Mouse (Mus musculus) hindlimb bud, embryonic 11.5 days (tissue): ENCODE measurements around the gene Cacnb3.

Experiments used
- DNase-seq: peaks from one replicate; pipeline ENCODE4 v3.0.0-alpha.2; 2012; ENCODE audit warnings: low read depth, low spot score; ENCODE audit errors: extremely low spot score

Gene Cacnb3

GRCm38 (mm10) chr15:98674994-98675545 lies 44.4 kb downstream of the Cacnb3 start:
- DNase-seq = no peak

GRCm38 (mm10) chr15:98675634-98676250 lies 45.1 kb downstream of the Cacnb3 start:
- no peak for DNase-seq

DNA sequence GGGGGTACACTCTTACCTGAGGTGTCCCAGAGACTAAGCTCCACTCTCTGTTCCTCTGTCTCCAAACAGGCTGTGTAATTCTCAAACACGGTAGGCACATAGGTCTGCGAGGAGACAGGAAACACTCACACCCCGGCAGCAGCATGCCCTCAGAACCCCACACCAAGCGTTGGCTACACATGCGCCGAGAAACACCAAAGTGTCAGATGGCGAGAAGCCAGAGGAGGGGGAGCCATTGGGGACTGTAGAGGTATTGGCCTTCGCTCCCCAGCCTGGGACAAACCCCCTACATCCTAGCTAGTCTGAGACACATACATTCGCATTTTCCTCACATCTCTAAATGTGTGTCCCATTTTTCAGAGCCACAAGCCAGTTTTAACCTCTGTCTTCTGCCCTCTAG lies 45.8 kb downstream of the Cacnb3 start:
- DNase-seq = no peak

DNA sequence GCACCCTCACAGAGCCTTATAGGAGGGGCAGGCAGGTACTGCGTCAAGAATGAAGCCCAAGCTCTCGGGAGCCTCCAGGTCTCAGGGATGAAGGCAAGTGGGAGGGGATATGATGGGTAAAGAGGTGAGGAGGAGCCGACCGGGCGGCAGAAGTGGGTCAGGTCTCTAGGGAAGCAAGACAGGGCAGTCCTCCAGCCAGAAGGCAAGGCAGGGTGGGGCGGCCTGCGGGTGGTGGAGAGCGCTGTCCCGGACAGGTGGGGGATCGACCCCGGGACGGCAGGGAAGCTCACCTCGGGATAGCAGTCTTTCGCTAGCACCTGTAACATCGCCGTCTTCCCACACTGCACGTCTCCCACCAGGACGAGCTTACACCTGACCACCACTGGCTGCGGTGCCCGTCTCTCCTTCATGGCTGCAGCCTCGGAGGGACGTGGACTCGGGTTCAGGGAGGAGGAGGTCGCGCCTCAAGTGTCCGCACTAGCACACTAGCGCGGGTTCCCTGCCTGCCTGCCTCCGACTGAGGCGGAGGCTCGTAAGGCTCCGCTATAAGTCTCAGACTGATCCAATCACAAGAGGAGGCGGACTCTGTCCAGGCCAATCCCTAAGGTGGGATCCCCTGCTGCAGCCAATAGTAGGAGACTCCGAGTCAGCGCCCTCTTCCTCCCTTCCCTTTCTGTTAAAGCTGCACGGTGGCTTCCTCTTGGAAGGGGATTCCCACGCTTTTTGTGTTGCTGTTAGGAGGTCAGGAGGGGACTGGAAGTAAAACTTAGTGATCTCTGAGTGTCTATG lies 46.5 kb downstream of the Cacnb3 start, which contains the start of gene Rnd1:
TSS of gene Rnd1 (minus strand) at position 522 of the 789 bp plus-strand sequence.
- DNase-seq = peak; percentile 68

- DNase-seq = no peak
Measured at GRCm38 (mm10) chr15:98677977-98678376, 47.3 kb downstream of the Cacnb3 start.

DNA sequence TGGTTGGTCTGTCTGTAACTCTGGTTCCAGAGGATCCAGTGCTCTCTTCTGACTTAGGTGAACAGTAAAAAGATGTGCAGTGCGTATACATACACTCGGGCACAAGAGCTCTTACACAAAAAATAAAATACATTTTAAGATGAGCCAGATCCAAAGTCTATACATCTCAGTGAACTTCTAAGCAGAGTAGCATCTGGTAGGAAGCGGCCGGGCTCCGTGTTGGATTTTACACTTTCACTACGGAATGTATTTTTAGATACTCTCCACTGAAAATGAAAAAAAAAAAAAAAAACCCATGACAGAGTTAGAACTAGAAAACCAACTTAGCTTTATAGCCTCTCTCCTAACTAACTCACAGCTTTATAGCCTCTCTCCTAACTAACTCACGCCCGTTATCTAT lies 50.0 kb downstream of the Cacnb3 start:
- DNase-seq = no peak

GRCm38 (mm10) chr15:98681633-98682032 lies 51.0 kb downstream of the Cacnb3 start:
- DNase-seq = no peak

- no peak for DNase-seq
Measured at GRCm38 (mm10) chr15:98683177-98683576, 52.5 kb downstream of the Cacnb3 start.

GRCm38 (mm10) chr15:98683746-98684145 lies 53.1 kb downstream of the Cacnb3 start:
- DNase-seq = no peak

- no peak for DNase-seq
Measured at GRCm38 (mm10) chr15:98685926-98686325, 55.3 kb downstream of the Cacnb3 start.

GRCm38 (mm10) chr15:98689682-98690081 lies 59.0 kb downstream of the Cacnb3 start:
- no peak for DNase-seq

- DNase-seq = no peak
Measured at GRCm38 (mm10) chr15:98691486-98692147, 61.0 kb downstream of the Cacnb3 start.

DNA sequence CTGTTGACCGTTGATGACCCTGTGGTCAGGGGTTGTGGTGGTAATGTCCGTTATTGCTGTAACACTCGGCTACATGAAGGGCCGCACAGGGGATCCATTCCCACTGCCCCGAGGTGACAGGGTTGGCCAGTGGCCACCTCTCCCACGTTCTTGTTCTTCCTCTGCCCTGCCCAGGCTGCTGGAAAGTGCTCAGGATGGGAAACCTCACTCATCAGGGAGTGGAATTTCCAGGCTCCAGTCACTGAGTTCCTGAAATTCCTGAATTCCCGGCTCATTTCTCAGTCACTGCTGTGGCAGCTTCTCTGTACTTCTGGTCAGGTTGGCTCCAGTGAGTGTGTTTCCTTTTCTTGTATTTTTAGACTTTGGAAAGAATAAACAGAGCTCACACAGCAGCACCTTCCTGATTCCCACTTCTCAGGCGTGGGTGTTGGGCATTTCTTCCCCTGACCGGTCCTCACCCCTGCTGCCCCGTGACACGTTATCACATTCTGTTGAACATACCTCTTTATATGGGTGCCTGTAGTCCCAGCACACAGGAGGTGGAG lies 61.6 kb downstream of the Cacnb3 start:
- DNase-seq = no peak
